Mouse (Mus musculus) thymus, adult 2 months (tissue): ENCODE results near the gene Slc25a1.

Source experiments
- CTCF ChIP-seq: fragments of 200-500 bp; IDR thresholded peaks from 2 replicates; pipeline ENCODE4 v1.5.1; 2012; ENCODE audit warnings: mild to moderate bottlenecking, control low read depth, low read length, moderate library complexity, borderline replicate concordance; ENCODE audit not compliant: control insufficient read depth, poor library complexity, insufficient read depth; ENCODE audit errors: extremely low read depth
- POLR2A ChIP-seq: fragments of 200-500 bp; IDR thresholded peaks from 2 replicates; pipeline ENCODE4 v1.6.1; 2012; ENCODE audit warnings: mild to moderate bottlenecking, low read length, control low read depth, moderate library complexity; ENCODE audit not compliant: control insufficient read depth, poor library complexity, insufficient read depth; ENCODE audit errors: extremely low read depth

- TF ChIP-seq CTCF (no peak), POLR2A (no peak)
Observed at GRCm38 (mm10) chr16:17931906-17932460, 4.0 kb upstream of the Slc25a1 start.
